Mouse (Mus musculus): ENCODE results near the gene Adgrf1.
"Not testable (repeated sequence)": the region's sequence is repeated elsewhere in the genome, so short reads cannot be mapped to it uniquely, and the experiment has no call there.

Gene Adgrf1

GRCm38 (mm10) chr17:43267046-43267749 is 2.9 kb upstream of the Adgrf1 start:
- DNase-seq (ENCODE audit: low spot score in 2 of 2) = no peak

DNA sequence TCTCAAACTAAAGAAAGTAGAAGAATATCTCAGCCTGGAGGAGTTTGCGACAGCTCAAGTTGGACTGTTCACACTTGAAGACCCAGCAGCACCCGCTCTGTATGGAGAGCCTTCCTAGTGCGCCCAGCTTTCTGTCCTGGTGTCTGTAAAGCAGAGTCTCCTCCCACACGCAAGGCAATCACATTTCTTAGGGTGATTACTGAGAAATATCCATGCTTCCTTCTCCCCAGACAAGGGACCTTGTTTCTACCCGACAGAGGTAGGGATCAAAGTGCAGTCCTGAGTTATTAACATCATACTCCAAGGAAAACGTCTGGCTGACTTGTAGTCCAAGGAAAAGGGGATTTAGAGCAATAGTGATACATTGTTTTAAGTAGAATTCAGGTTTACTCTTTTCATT is 6.1 kb downstream of the Adgrf1 start:
- no peak for DNase-seq (ENCODE audit: low spot score in 2 of 2)

- no peak for DNase-seq (ENCODE audit: low spot score in 2 of 2)
Measured at GRCm38 (mm10) chr17:43277223-43277622, 7.1 kb downstream of the Adgrf1 start.

DNA sequence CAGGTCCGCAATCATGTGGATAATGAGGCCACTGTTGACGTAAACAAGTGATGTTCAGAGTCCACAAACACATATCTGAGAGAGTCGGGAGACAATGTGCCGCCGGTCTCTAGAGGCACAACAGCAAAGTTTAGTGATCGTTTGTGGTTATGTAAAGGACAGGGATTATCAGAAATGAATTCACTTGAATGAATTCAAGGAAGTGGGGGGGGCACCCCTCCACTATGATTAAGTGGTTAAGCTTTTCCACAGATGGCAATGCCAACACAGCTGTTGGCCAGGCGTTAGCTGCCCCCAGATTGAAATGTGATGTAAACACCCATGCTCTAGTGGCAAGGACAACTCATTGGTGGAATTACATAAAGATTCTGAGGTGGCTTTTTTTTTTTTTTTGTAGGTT is 9.5 kb downstream of the Adgrf1 start:
- DNase-seq (ENCODE audit: low spot score in 2 of 2) = no peak

DNA sequence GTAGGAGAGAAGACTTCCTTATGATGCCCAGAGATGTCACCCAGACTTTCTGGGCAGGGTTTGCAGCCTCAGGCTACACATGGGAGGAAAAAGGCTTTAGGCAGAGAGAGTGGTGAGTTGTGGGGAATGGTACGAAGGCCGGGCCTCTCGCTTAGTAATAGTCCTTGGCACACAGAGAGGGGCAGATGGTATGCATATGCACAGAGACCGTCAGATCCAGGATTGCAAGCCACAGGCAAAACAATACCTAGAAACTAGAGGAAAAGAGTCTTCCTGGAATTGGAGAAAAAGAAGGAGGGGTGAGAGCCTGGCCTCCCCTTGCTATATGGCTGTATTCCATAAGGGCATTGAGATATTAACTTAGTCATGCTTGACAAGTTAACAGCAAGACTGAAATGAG is 12.2 kb downstream of the Adgrf1 start:
- no peak for DNase-seq (ENCODE audit: low spot score in 2 of 2)

GRCm38 (mm10) chr17:43282828-43283227 is 12.7 kb downstream of the Adgrf1 start:
- DNase-seq (ENCODE audit: low spot score in 2 of 2) = no peak

- DNase-seq (ENCODE audit: low spot score in 2 of 2) = no peak
Measured at GRCm38 (mm10) chr17:43299515-43299914, 29.4 kb downstream of the Adgrf1 start.

GRCm38 (mm10) chr17:43325986-43326671 is 56.0 kb downstream of the Adgrf1 start:
- DNase-seq (ENCODE audit: low spot score in 2 of 2) = no peak

DNA sequence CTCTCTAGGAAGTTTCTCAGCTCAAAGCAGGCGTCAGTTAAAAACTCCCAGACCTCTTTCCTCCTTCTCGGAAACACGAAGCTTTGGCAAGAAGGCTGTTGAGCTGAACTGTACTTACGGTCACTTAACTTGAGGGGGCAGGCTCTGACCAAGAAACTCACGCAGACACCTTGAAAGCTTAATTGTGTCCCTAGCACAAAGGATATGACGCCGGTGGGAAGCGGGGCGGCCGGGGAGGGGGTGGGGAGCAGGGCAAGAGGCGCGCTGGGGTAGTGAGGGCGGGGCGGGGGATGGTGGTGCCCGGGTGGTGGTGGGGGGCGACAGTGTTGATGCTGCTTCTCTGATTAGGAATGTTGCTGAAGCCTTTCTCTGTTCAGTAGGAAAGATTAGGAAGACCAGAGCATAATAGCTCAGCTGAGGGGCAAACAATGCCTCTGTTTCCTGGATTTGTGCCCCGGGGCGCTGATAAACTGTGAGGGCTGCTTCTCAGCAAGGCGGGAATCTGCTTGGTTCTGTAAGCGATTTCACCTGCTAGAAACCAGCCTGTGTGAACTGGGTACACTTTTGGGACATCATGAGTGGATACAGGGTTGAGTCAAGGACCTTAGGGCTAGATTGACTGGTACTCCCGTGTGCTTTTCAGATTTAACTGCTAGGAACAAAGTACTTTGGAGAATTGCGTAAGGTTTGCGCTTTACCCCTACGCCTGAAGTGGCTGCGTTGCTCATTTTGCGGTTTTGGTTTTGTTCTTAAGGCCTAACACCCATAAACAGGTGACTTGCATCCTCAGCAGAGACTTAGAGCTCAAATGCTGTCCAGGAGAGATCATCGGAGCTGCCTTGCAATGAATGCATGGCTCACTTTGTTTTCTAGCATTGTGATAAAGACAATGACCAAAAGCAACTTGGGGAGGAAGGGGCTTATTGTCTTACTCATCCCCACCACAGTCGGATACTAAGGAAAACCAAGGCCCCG is 56.9 kb downstream of the Adgrf1 start:
- DNase-seq (ENCODE audit: low spot score in 2 of 2) = no peak

GRCm38 (mm10) chr17:43327810-43328209 is 57.7 kb downstream of the Adgrf1 start:
- DNase-seq (ENCODE audit: low spot score in 2 of 2) = no peak

GRCm38 (mm10) chr17:43329216-43329615 is 59.1 kb downstream of the Adgrf1 start:
- no peak for DNase-seq (ENCODE audit: low spot score in 2 of 2)

DNA sequence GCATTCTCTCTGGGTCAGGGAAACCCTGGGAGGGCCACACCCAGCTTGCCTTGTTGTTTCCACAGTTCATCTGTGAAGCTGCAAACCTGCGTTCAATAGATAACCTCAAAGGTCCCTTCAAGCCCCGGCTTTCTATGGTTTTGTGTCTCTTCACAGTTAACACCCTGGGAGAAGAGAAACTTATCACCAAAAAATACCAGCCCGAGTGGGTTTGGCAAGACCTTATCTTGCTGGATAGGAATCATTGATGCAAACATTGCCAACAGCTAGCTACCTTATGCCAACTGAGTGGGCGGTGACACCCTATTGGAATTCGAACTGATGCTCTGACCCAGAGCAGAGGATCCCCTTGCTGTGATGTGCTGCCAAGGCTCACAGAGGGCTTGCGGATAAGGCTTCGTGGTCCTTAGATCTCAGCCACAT is 59.6 kb downstream of the Adgrf1 start:
- DNase-seq (ENCODE audit: low spot score in 2 of 2) = no peak

DNA sequence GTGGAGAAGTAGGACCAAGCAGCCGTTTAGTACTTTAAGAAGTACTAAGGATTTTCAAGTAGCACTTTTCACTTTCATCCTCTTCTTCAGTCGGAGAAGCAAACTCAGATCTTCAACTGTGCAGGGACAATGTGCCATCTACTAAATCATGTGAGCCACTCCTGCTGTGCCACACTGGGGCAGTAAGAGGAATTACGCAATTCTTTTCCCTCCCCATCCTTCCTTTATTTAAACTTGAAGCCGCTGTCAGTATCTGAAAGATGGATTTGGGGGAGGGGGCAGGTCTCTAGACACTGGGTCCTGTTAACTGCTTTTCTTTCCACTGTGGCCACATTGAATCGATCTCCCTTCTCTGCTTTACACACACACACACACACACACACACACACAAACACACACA is 62.6 kb downstream of the Adgrf1 start:
- no peak for DNase-seq (ENCODE audit: low spot score in 2 of 2)

- DNase-seq (ENCODE audit: low spot score in 2 of 2) = no peak
Measured at GRCm38 (mm10) chr17:43334074-43334473, 63.9 kb downstream of the Adgrf1 start.

GRCm38 (mm10) chr17:43337643-43338042 is 67.5 kb downstream of the Adgrf1 start:
- no peak for DNase-seq (ENCODE audit: low spot score in 2 of 2)

GRCm38 (mm10) chr17:43338279-43338678 is 68.2 kb downstream of the Adgrf1 start:
- no peak for DNase-seq (ENCODE audit: low spot score in 2 of 2)

DNA sequence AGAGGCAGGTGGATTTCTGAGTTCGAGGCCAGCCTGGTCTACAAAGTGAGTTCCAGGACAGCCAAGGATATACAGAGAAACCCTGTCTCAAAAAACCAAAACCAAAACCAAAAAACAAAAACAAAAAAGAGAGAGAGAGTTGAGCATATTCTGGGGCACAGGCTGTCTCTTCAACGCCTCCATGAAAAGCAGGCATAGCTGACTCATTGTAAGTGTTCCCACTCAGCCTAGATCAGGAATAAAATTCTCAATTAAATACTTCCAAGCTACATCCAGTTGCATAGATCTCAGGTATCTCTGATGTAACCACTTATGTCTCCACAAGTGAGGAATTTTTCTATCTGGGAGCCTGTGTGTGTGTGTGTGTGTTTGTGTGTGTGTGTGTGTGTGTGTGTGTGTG is 76.4 kb downstream of the Adgrf1 start:
- DNase-seq (ENCODE audit: low spot score in 2 of 2) = not testable (repeated sequence)

- DNase-seq (ENCODE audit: low spot score in 2 of 2) = no peak
Measured at GRCm38 (mm10) chr17:43357902-43358539, 87.9 kb downstream of the Adgrf1 start.

GRCm38 (mm10) chr17:43359826-43360619 is 89.9 kb downstream of the Adgrf1 start, which contains the start of gene Adgrf5:
Gene Adgrf5 (plus strand): TSS chr17:43360451.
- DNase-seq (ENCODE audit: low spot score in 2 of 2) = no peak

GRCm38 (mm10) chr17:43361021-43361420 is 90.9 kb downstream of the Adgrf1 start:
- DNase-seq (ENCODE audit: low spot score in 2 of 2) = no peak

DNA sequence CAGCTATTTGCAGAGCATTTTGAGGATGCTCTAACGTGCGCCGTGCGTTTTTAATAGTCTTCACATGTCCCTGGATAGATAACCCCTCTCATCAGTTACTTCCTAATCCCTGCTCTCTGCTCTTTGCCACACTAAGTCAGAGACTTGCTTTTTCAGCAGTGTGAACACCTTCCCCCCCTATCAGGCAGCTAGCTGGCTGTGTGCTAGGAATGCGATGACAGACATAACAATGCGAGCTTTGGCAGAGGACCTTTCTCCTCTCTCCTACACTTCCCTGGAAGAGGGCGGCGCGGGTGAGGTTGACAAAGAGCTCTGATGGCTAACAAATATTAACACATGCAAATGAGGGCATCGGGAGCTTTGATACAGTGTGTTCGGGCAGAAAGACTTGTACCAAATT is 92.2 kb downstream of the Adgrf1 start:
- no peak for DNase-seq (ENCODE audit: low spot score in 2 of 2)
